Mouse (Mus musculus) kidney, adult 2 months (tissue): ENCODE results near the gene Prex1. TPM values are rescaled to one million over a fixed set of nuclear protein-coding genes. Genes with fewer than 3 reads are reported as not detected.

Experiments
- DNase-seq: peaks from one replicate; pipeline ENCODE4 v3.0.0; 2021
- H3K27ac ChIP-seq: fragments of 200-500 bp; 2 replicates; pipeline ENCODE4 v1.5.1; 2012; ENCODE audit warnings: low read depth, low read length, control low read depth, inconsistent platforms; ENCODE audit not compliant: insufficient read depth
- H3K27me3 ChIP-seq: fragments of 200-500 bp; replicated peaks from 2 replicates; pipeline ENCODE4 v1.6.1; 2012; ENCODE audit warnings: mild to moderate bottlenecking, moderate library complexity, low read length, inconsistent platforms; ENCODE audit not compliant: control insufficient read depth, insufficient read depth
- H3K36me3 ChIP-seq: fragments of 200-500 bp; 2 replicates; pipeline ENCODE4 v1.6.1; 2012; ENCODE audit warnings: mild to moderate bottlenecking, moderate library complexity, low read length, inconsistent platforms; ENCODE audit not compliant: control insufficient read depth, insufficient read depth
- H3K4me1 ChIP-seq: fragments of 200-500 bp; 2 replicates; pipeline ENCODE4 v1.6.1; 2011; ENCODE audit warnings: low read length; ENCODE audit not compliant: control insufficient read depth, insufficient read depth
- H3K4me3 ChIP-seq: fragments of 200-500 bp; 2 replicates; pipeline ENCODE4 v1.5.1; 2011; ENCODE audit warnings: mild to moderate bottlenecking, low read depth, low read length, control low read depth; ENCODE audit not compliant: insufficient read depth
- CTCF ChIP-seq: fragments of 200-500 bp; conservative IDR thresholded peaks from 2 replicates; pipeline ENCODE4 v1.5.1; 2011; ENCODE audit warnings: low read depth, mild to moderate bottlenecking, control low read depth, low read length, moderate library complexity, mixed read lengths; ENCODE audit not compliant: insufficient read depth, insufficient read length
- POLR2A ChIP-seq: fragments of 200-500 bp; IDR thresholded peaks from one replicate; pipeline ENCODE4 v1.6.1; 2011; ENCODE audit warnings: low read depth, low read length, control low read depth
- WGBS: fragments of 180-500 bp; shearing (Covaris S2); methylation state at CpG from one replicate; pipeline ENCODE4 v1.1.7; 2018; 5-methylcytosine and 5-hydroxymethylcytosine counted together
- polyA plus RNA-seq: library from polyadenylated mRNA; depleted of rRNA; stranded (reverse); fragments of >200 nt; gene quantifications from 2 replicates; pipeline ENCODE4 v1.2.3, GENCODE M21; 2012

Prex1 gene
- polyA plus RNA-seq, 1 experiment = 14.5 TPM

GRCm38 (mm10) chr2:166719930-166720305 lies 6.3 kb upstream of the Prex1 start:
- no peak overlapping the region for H3K4me3 ChIP-seq
- H3K27me3 ChIP-seq = no peaks in the 10 kb centered on the region
- 76% methylated on average over 2 of the region's 2 CpGs for WGBS
- DNase-seq = no peak
- no peaks in the 10 kb centered on the region for H3K36me3 ChIP-seq
- TF ChIP-seq CTCF (no peak), POLR2A (no peak)
- no peaks in the 10 kb centered on the region for H3K4me1 ChIP-seq
- no peak overlapping the region for H3K27ac ChIP-seq

- 97% methylated on average over 1 of the region's 1 CpGs for WGBS
- Histone ChIP-seq H3K27me3 (no peaks in the 10 kb centered on the region), H3K4me3 (no peak overlapping the region), H3K4me1 (peaks cover 2% of the 10 kb centered on the region; the same call in 1 of the 2 replicates), H3K27ac (no peak overlapping the region), H3K36me3 (no peaks in the 10 kb centered on the region)
- DNase-seq = no peak
- TF ChIP-seq CTCF (no peak), POLR2A (no peak)
Observed at GRCm38 (mm10) chr2:166719301-166719929, 5.8 kb upstream of the Prex1 start.

- WGBS = 88% methylated on average over 7 of the region's 7 CpGs
- H3K4me3 ChIP-seq = no peak overlapping the region
- no peaks in the 10 kb centered on the region for H3K36me3 ChIP-seq
- H3K27me3 ChIP-seq = no peaks in the 10 kb centered on the region
- TF ChIP-seq CTCF = no peak
- no peak for TF ChIP-seq POLR2A
- no peak overlapping the region for H3K27ac ChIP-seq
- H3K4me1 ChIP-seq = peaks cover 6% of the 10 kb centered on the region; the same call in 1 of the 2 replicates
- no peak for DNase-seq
Observed at GRCm38 (mm10) chr2:166716067-166716466, 2.4 kb upstream of the Prex1 start.

DNA sequence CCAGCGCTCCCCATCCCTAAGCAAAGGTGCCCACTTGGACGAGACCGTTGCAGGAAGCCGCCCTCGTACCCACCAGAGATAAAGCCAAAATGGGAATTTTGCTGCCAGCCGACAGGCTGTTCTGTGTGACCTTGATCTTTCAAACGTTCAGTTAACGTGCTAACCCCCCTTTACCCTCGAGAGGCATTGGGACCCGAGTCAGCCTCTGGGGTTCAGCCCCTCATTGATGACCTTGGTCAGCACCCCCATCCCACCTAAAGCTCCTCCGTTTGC lies 731 bp upstream of the Prex1 start:
- 15% methylated on average over 11 of the region's 11 CpGs for WGBS
- H3K4me3 ChIP-seq = peak overlapping the region; percentile 66
- TF ChIP-seq POLR2A (no peak), CTCF (no peak)
- H3K4me1 ChIP-seq = peaks cover 6% of the 10 kb centered on the region; the same call in 1 of the 2 replicates
- H3K36me3 ChIP-seq = no peaks in the 10 kb centered on the region
- DNase-seq = no peak
- H3K27me3 ChIP-seq = no peaks in the 10 kb centered on the region
- no peak overlapping the region for H3K27ac ChIP-seq

- Histone ChIP-seq H3K4me3 (peak overlapping the region; percentile 71), H3K36me3 (no peaks in the 10 kb centered on the region), H3K4me1 (peaks cover 6% of the 10 kb centered on the region; the same call in 1 of the 2 replicates), H3K27me3 (no peaks in the 10 kb centered on the region), H3K27ac (no peak overlapping the region)
- DNase-seq = peak; percentile 24
- TF ChIP-seq CTCF = no peak
- TF ChIP-seq POLR2A = no peak
- WGBS = 1% methylated on average over 64 of the region's 64 CpGs
Observed at GRCm38 (mm10) chr2:166712801-166713689, 587 bp downstream of the Prex1 start.

DNA sequence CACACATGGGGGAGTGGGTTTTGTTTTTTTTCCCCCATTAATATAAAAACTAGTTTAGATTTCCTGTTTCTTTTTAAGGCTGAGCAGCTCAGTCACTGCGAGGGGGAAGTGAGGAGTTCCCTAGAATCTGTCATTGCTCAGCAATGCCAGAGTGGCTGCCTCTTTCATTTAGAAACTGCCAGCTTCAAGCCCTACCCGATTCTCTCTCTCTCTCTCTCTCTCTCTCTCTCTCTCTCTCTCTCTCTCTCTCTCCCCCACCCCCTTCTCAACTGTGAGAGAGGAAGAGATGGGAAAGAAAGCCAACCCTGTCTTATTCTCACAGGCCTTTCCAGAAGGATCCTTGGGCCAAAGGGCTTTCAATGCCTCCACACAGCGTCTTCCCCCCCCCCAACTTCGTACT lies 1.3 kb downstream of the Prex1 start:
- no peak overlapping the region for H3K27ac ChIP-seq
- no peak for DNase-seq
- peaks cover 6% of the 10 kb centered on the region; the same call in 1 of the 2 replicates for H3K4me1 ChIP-seq
- peak overlapping the region; percentile 71 for H3K4me3 ChIP-seq
- H3K36me3 ChIP-seq = no peaks in the 10 kb centered on the region
- H3K27me3 ChIP-seq = no peaks in the 10 kb centered on the region
- WGBS = 16% methylated on average over 4 of the region's 4 CpGs
- TF ChIP-seq CTCF (no peak), POLR2A (no peak)

DNA sequence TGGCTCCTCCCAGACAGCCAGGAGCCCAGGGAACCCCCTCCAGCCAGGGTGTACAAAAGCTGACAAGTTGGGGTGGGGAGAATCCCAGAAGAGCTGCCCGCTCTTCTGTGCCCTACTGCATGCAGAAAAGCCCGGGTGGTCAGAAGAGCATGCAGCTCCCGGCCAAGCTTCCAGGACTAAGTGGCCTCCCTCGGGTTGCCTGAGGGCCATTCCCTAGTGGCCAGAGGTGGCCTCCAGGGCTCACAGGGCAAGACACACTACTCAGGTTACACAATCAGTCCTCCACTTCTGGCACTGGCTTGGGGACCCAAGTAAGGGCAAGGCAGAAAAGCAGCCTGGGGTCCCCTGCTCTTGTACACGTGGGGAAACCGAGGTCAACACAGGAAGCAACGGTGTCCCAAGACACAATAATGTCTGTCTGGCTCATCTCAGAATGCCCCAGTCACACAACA lies 1.9 kb downstream of the Prex1 start:
- TF ChIP-seq CTCF (no peak), POLR2A (no peak)
- Histone ChIP-seq H3K36me3 (no peaks in the 10 kb centered on the region), H3K27me3 (no peaks in the 10 kb centered on the region), H3K4me3 (no peak overlapping the region), H3K27ac (no peak overlapping the region), H3K4me1 (peaks cover 6% of the 10 kb centered on the region; the same call in 1 of the 2 replicates)
- 46% methylated on average over 7 of the region's 7 CpGs for WGBS
- no peak for DNase-seq
